Mouse (Mus musculus) urinary bladder, postnatal 14 days (tissue): ENCODE data around the gene Elmsan1.

Experiments
- DNase-seq: peaks from one replicate; pipeline ENCODE4 v3.0.0; 2021; ENCODE audit warnings: low spot score

The Elmsan1 gene

DNA sequence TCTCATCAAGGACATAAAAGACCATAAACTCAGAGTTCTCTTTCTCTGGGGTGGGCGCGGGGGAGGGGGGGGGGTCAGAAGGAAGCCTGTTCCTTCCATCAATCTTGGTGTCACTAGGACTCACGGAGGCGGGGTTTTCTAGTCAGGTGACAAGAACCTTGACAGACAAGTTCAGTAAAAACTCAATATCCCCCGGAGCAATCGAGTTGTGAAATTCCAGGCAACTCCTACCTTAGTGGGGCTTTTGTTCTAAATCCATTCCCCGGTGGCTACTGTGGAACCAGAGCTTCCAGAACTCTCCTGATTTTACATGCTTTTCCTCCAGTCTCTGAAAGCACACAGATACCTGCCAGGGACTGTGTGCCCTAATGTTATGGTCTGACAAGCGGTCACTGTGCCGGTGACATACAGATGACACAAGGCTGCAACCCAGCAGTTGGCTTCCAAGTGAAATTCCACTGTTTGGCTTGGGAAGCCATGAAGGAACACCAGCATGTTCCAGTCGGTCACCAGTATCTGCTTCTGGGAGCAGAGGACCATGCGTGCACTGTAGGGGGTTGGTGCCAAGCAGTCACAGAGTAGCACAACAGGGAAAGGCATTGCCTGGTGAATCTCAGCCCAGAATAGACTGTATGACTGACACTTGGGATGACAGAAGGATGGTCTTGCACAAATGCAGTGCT, 2.8 kb downstream of the Elmsan1 start:
- no peak for DNase-seq

DNA sequence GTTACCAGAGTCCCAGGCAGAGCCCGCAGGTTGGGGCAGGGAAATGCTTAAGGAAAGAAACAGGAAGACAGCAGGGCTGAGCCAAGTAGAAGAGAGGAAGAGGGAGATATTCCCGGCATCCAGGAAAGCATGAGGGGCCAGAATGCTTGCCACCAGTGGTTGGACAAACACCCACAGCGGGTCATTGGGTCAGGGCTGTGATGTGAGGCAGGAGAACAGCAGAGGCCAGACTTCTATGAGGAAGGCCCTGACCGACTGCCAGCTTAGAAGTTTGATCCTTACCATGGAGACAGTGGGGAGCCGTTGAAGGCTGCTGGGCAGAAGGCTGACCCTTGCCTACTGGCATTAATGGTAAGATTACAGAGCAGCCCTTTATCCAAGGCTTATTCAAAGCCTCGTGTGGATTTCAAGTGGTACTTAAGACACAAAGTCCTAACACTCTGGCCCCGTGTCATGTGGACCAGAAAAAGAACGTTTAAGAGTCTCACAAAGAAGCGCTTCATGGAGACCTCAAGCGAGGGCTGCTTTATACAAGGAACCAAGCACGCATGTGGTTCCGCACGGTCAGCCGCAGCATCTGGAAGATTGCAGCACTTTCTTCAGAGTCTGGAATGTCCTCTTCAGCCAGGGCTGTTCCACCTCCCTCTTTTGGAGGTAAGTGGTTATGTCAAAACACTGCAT, 4.0 kb downstream of the Elmsan1 start:
- DNase-seq, result no peak

GRCm38 (mm10) chr12:84212297-84212696, 6.4 kb downstream of the Elmsan1 start:
- peak; percentile 68 for DNase-seq

- DNase-seq, result no peak
These were observed 7.6 kb downstream of the Elmsan1 start for GRCm38 (mm10) chr12:84211021-84211538.

DNA sequence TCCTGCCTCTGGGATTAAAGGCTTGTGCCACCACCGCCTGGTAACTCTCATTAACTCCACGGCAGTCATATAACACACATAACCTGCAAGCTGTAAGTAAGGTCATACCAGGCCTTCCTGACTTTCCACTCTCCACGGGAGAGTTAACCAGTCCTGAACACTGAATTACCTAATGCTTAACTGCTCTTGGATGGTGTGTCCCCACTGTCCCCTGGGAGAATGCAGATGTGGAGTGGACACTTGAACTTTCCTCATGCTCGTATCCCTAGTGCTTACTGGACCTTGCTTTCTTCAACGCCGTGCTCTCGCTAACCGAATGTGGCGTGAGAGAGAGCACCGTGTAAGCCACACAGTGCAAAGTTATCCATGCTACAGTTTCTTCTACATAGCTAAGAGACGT, 8.4 kb downstream of the Elmsan1 start:
- DNase-seq, result no peak

- no peak for DNase-seq
These were observed 9.6 kb downstream of the Elmsan1 start for GRCm38 (mm10) chr12:84209093-84209492.

GRCm38 (mm10) chr12:84207209-84207817, 11.4 kb downstream of the Elmsan1 start:
- DNase-seq, result no peak

DNA sequence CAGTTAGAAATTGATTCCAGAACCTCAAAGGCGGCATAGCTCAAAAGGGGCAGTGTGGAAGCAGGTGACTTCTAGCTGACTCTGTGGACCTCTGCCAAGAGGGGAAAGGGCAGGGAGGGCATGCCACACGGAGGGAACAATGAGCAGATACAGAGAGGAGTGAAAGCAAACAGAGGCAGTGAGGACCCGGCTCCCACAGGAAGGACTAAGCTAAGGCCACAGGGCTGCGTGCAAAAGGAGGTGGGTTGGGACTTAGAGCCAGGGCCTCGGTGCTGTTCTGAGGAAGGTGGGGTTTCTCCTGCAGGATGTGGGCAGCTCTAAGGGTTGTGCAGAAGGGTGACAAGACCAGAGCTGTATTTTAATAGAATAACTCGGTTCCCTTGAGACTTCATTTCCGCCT, 12.2 kb downstream of the Elmsan1 start:
- no peak for DNase-seq

GRCm38 (mm10) chr12:84205659-84206185, 13.0 kb downstream of the Elmsan1 start:
- no peak for DNase-seq

- no peak for DNase-seq
These were observed 14.0 kb downstream of the Elmsan1 start for GRCm38 (mm10) chr12:84204662-84205061.

- DNase-seq, result peak; percentile 52
These were observed 14.9 kb downstream of the Elmsan1 start for GRCm38 (mm10) chr12:84203778-84204216.

DNA sequence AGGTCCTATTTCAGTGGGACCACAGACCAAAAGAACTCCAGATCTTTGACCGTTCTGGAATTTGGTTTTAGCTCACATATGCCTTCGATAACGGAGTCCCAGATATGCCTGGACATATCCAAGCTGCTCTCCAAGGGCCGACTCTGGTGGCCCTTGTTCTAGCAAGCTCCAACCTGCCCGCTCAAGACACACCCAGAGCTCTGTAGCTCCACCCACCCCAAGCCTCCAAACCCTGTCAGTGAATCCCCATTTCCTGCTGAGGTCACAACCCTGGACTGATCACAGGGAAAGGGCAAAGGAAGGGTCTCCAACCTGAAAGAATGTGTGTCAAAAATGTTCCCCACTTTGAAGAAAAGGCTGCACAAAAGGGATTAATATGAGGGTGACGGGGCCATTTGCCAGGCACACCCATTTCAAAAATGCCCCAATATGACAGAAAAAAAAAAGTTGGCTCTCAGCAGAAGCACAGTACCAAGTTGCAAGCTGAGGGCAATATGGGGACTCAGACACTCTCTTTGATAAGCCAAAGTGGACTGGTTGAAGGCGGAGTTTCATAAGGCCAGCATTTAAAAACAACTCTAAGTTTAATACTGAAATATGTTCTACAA, 15.4 kb downstream of the Elmsan1 start:
- DNase-seq, result peak; percentile 56

GRCm38 (mm10) chr12:84202561-84202960, 16.1 kb downstream of the Elmsan1 start:
- no peak for DNase-seq

GRCm38 (mm10) chr12:84201686-84202484, 16.8 kb downstream of the Elmsan1 start:
- no peak for DNase-seq

DNA sequence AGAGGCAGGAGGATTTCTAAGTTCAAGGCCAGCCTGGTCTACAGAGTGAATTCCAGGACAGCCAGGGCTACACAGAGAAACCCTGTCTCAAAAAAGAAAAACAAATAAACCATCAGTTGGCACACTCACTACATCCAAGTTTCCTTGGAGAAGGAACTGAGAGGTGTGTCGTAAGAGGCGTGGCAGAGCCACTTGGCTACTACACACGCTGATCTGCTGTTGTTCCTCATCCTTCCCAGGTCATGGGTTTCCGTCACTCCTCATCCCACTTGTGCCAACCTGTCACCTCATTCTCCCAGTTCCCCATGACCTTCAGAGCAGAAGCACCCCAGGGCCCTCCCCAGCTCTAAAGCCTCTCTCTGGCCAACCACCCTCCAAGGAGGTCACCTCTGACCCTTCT, 17.5 kb downstream of the Elmsan1 start:
- DNase-seq, result no peak

GRCm38 (mm10) chr12:84198880-84199279, 19.8 kb downstream of the Elmsan1 start:
- DNase-seq, result no peak

GRCm38 (mm10) chr12:84198076-84198679, 20.5 kb downstream of the Elmsan1 start:
- no peak for DNase-seq

DNA sequence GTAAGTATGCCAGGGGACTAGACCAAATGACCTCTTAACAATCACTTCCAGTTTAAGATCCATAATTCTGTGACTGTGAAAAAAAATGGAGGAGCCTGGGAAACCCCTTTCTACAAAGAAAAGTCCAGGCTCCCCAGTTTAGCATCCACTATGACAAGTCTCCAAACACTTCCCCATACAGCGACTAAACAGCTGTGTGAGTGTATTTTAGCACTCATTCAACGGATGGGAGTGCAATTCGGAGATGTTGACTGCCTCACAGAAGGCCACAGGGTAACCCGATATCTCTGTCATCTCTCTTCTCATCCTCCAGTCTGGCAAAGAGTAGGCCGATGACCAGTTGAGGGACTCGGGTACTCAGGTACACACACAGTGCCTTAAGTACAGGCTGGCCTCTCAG, 23.5 kb downstream of the Elmsan1 start:
- no peak for DNase-seq

GRCm38 (mm10) chr12:84194400-84195109, 24.1 kb downstream of the Elmsan1 start:
- DNase-seq, result no peak

GRCm38 (mm10) chr12:84193642-84194399, 24.9 kb downstream of the Elmsan1 start:
- peak; percentile 96 for DNase-seq
